Mouse (Mus musculus): ENCODE measurements around the gene Oma1. TPM values are rescaled to one million over a fixed set of nuclear protein-coding genes. Genes with fewer than 3 reads are reported as not detected.
A peak's percentile ranks its signal among the peaks of the same experiment; 100 is the strongest.

The Oma1 gene
- 1 to 10 TPM; 6.9 to 9.2 TPM for total RNA-seq (2021)
- long read RNA-seq, partial matches to known transcripts = 3 of 11 reads
- long read RNA-seq, other reads (novel, unspliced or antisense) = 5 of 11 reads

GRCm38 (mm10) chr4:103313587-103314525 lies at the start of gene Oma1:
Gene Oma1 (plus strand): TSS chr4:103313812.
- DNase-seq (ENCODE audit: low spot score in 2 of 2) = peak; percentile 98 to 99

GRCm38 (mm10) chr4:103263812-103264396 lies 49.7 kb upstream of the Oma1 start:
- no peak for DNase-seq (ENCODE audit: low spot score in 2 of 2)

- no peak for DNase-seq (ENCODE audit: low spot score in 2 of 2)
Observed at GRCm38 (mm10) chr4:103265166-103265565, 48.4 kb upstream of the Oma1 start.

GRCm38 (mm10) chr4:103269336-103269735 lies 44.3 kb upstream of the Oma1 start:
- DNase-seq (ENCODE audit: low spot score in 2 of 2) = peak; percentile 9 to 24

- no peak for DNase-seq (ENCODE audit: low spot score in 2 of 2)
Observed at GRCm38 (mm10) chr4:103273021-103273420, 40.6 kb upstream of the Oma1 start.

GRCm38 (mm10) chr4:103288342-103288741 lies 25.3 kb upstream of the Oma1 start:
- DNase-seq (ENCODE audit: low spot score in 2 of 2) = no peak

GRCm38 (mm10) chr4:103290763-103291162 lies 22.8 kb upstream of the Oma1 start, which contains the start of gene 4921539E11Rik:
Gene 4921539E11Rik (minus strand): TSS chr4:103290863.
- no peak for DNase-seq (ENCODE audit: low spot score in 2 of 2)

- DNase-seq (ENCODE audit: low spot score in 2 of 2) = peak; percentile 23 to 49
Observed at GRCm38 (mm10) chr4:103299342-103299741, 14.3 kb upstream of the Oma1 start.

GRCm38 (mm10) chr4:103303851-103304250 lies 9.8 kb upstream of the Oma1 start:
- DNase-seq (ENCODE audit: low spot score in 2 of 2) = no peak

GRCm38 (mm10) chr4:103314526-103314910 lies 906 bp downstream of the Oma1 start:
- DNase-seq (ENCODE audit: low spot score in 2 of 2) = no peak

GRCm38 (mm10) chr4:103315861-103316260 lies 2.2 kb downstream of the Oma1 start:
- DNase-seq (ENCODE audit: low spot score in 2 of 2) = no peak

GRCm38 (mm10) chr4:103321461-103321860 lies 7.8 kb downstream of the Oma1 start:
- peak in 1 of 2 experiments; percentile 4 for DNase-seq (ENCODE audit: low spot score in 2 of 2)

GRCm38 (mm10) chr4:103324688-103325451 lies 11.3 kb downstream of the Oma1 start:
- peak in 1 of 2 experiments; percentile 9 for DNase-seq (ENCODE audit: low spot score in 2 of 2)

GRCm38 (mm10) chr4:103326994-103327393 lies 13.4 kb downstream of the Oma1 start:
- DNase-seq (ENCODE audit: low spot score in 2 of 2) = peak in 1 of 2 experiments; percentile 18

- no peak for DNase-seq (ENCODE audit: low spot score in 2 of 2)
Observed at GRCm38 (mm10) chr4:103329348-103329747, 15.7 kb downstream of the Oma1 start.

- DNase-seq (ENCODE audit: low spot score in 2 of 2) = no peak
Observed at GRCm38 (mm10) chr4:103335134-103335533, 21.5 kb downstream of the Oma1 start.

- DNase-seq (ENCODE audit: low spot score in 2 of 2) = no peak
Observed at GRCm38 (mm10) chr4:103340726-103341125, 27.1 kb downstream of the Oma1 start.

GRCm38 (mm10) chr4:103341620-103342019 lies 28.0 kb downstream of the Oma1 start:
- no peak for DNase-seq (ENCODE audit: low spot score in 2 of 2)

- DNase-seq (ENCODE audit: low spot score in 2 of 2) = peak in 1 of 2 experiments; percentile 35
Observed at GRCm38 (mm10) chr4:103346058-103346457, 32.4 kb downstream of the Oma1 start.

GRCm38 (mm10) chr4:103346849-103347248 lies 33.2 kb downstream of the Oma1 start:
- no peak for DNase-seq (ENCODE audit: low spot score in 2 of 2)

- no peak for DNase-seq (ENCODE audit: low spot score in 2 of 2)
Observed at GRCm38 (mm10) chr4:103349219-103349618, 35.6 kb downstream of the Oma1 start.

Data from layer of hippocampus, postnatal 10 days (tissue).